Mouse (Mus musculus) MEL (cell line): ENCODE results near the gene Ubap2l. TPM values are rescaled to one million over a fixed set of nuclear protein-coding genes. Genes with fewer than 3 reads are reported as not detected.
A peak's percentile ranks its signal among the peaks of the same experiment; 100 is the strongest.

Experiments used
- DNase-seq: peaks from one replicate; pipeline ENCODE4 v3.0.0; 2011; ENCODE audit warnings: low read depth, low spot score
- H3K27ac ChIP-seq: 2 replicates; pipeline ENCODE4 v1.5.1; 2012; ENCODE audit warnings: low read depth, mild to moderate bottlenecking, control low read depth, low read length, moderate library complexity; ENCODE audit not compliant: control insufficient read depth
- H3K27me3 ChIP-seq, 2 experiments: fragments of 150-350 bp in 1 of 2; sonication (generic) in 1 of 2; 2 replicates each; pipeline ENCODE4 v1.6.1; 2012; ENCODE audit warnings: low read length in 2 of 2, mild to moderate bottlenecking in 2 of 2, improper control_type of control experiment in 1 of 2, moderate library complexity in 1 of 2; ENCODE audit not compliant: insufficient read depth in 2 of 2, control insufficient read depth in 1 of 2
- H3K36me3 ChIP-seq, 2 experiments: 2 replicates each; pipeline ENCODE4 v1.6.1; 2012 to 2014; ENCODE audit warnings: low read length in 2 of 2, improper control_type of control experiment in 1 of 2, inconsistent platforms in 1 of 2, mild to moderate bottlenecking in 1 of 2; ENCODE audit not compliant: insufficient read depth in 2 of 2, control insufficient read depth in 1 of 2
- H3K4me1 ChIP-seq, 2 experiments: fragments of 150-350 bp in 1 of 2; sonication (generic) in 1 of 2; 2 replicates each; pipeline ENCODE4 v1.6.1; 2012; ENCODE audit warnings: low read length in 2 of 2, improper control_type of control experiment in 1 of 2, mild to moderate bottlenecking in 1 of 2; ENCODE audit not compliant: insufficient read depth in 2 of 2, control insufficient read depth in 1 of 2
- H3K4me3 ChIP-seq, 2 experiments: fragments of 150-350 bp in 1 of 2; sonication (generic) in 1 of 2; 2 replicates each; pipeline ENCODE4 v1.5.1; 2012; ENCODE audit warnings: low read depth in 2 of 2, low read length in 2 of 2, mild to moderate bottlenecking in 2 of 2, moderate library complexity in 2 of 2, control low read depth in 1 of 2, improper control_type of control experiment in 1 of 2; ENCODE audit not compliant: control insufficient read depth in 1 of 2, insufficient read depth in 1 of 2
- H3K79me2 ChIP-seq: 2 replicates; pipeline ENCODE4 v1.6.1; 2012; ENCODE audit warnings: mild to moderate bottlenecking, low read length, moderate library complexity; ENCODE audit not compliant: control insufficient read depth, poor library complexity, insufficient read depth
- H3K9ac ChIP-seq: 2 replicates; pipeline ENCODE4 v1.6.1; 2012; ENCODE audit warnings: low read depth, mild to moderate bottlenecking, control low read depth, low read length, moderate library complexity; ENCODE audit not compliant: control insufficient read depth, poor library complexity, severe bottlenecking
- H3K9me3 ChIP-seq: fragments of 150-350 bp; sonication (generic); replicated peaks from 2 replicates; pipeline ENCODE4 v1.6.1; 2012; ENCODE audit warnings: mild to moderate bottlenecking, low read length, improper control_type of control experiment, moderate library complexity; ENCODE audit not compliant: insufficient read depth
- BHLHE40 ChIP-seq: IDR thresholded peaks from 2 replicates; pipeline ENCODE4 v1.6.1; 2012; ENCODE audit warnings: low read depth, mild to moderate bottlenecking, inconsistent platforms, low read length, improper control_type of control experiment, borderline replicate concordance
- CHD1 ChIP-seq: IDR thresholded peaks from 2 replicates; pipeline ENCODE4 v1.6.1; 2012; ENCODE audit warnings: low read depth, mild to moderate bottlenecking, inconsistent platforms, low read length, improper control_type of control experiment
- CTCF ChIP-seq, 3 experiments: IDR thresholded peaks in 2 of 3; conservative IDR thresholded peaks in 1 of 3; 2 replicates each; pipeline ENCODE4 v1.5.1; 2011 to 2012; ENCODE audit warnings: low read length in 3 of 3, low read depth in 2 of 3, mild to moderate bottlenecking in 2 of 3, improper control_type of control experiment in 1 of 3, inconsistent platforms in 1 of 3, mixed read lengths in 1 of 3, moderate library complexity in 1 of 3; ENCODE audit not compliant: control insufficient read depth in 1 of 3, insufficient read depth in 1 of 3, poor library complexity in 1 of 3, severe bottlenecking in 1 of 3
- E2F4 ChIP-seq: IDR thresholded peaks from 2 replicates; pipeline ENCODE4 v1.6.1; 2011; ENCODE audit warnings: low read depth, low read length, improper control_type of control experiment, borderline replicate concordance
- ELF1 ChIP-seq: IDR thresholded peaks from 2 replicates; pipeline ENCODE4 v1.6.1; 2014; ENCODE audit warnings: low read depth, mild to moderate bottlenecking, inconsistent platforms, low read length, improper control_type of control experiment, moderate library complexity
- EP300 ChIP-seq, 2 experiments: IDR thresholded peaks; 2 replicates each; pipeline ENCODE4 v1.6.1; 2011; ENCODE audit warnings: improper control_type of control experiment in 2 of 2, low read length in 2 of 2, low read depth in 1 of 2, mild to moderate bottlenecking in 1 of 2
- GABPA ChIP-seq: IDR thresholded peaks from 2 replicates; pipeline ENCODE4 v1.6.1; 2012; ENCODE audit warnings: low read depth, mild to moderate bottlenecking, inconsistent platforms, low read length, improper control_type of control experiment, moderate library complexity
- GATA1 ChIP-seq: IDR thresholded peaks from 2 replicates; pipeline ENCODE4 v1.6.1; 2011; ENCODE audit warnings: low read depth, low read length, improper control_type of control experiment
- HCFC1 ChIP-seq: IDR thresholded peaks from 2 replicates; pipeline ENCODE4 v1.6.1; 2012; ENCODE audit warnings: low read depth, mild to moderate bottlenecking, inconsistent platforms, low read length, improper control_type of control experiment, moderate library complexity
- JUND ChIP-seq: IDR thresholded peaks from 2 replicates; pipeline ENCODE4 v1.6.1; 2011; ENCODE audit warnings: low read depth, mild to moderate bottlenecking, improper control_type of control experiment, low read length
- KAT2A ChIP-seq: conservative IDR thresholded peaks from 2 replicates; pipeline ENCODE4 v1.6.1; 2012; ENCODE audit warnings: low read depth, low read length, improper control_type of control experiment, inconsistent platforms
- MAFK ChIP-seq: IDR thresholded peaks from 2 replicates; pipeline ENCODE4 v1.6.1; 2011; ENCODE audit warnings: low read depth, mild to moderate bottlenecking, low read length, improper control_type of control experiment, borderline replicate concordance
- MAX ChIP-seq: IDR thresholded peaks from 2 replicates; pipeline ENCODE4 v1.6.1; 2011; ENCODE audit warnings: low read length, improper control_type of control experiment
- MAZ ChIP-seq: IDR thresholded peaks from 2 replicates; pipeline ENCODE4 v1.6.1; 2012; ENCODE audit warnings: low read depth, mild to moderate bottlenecking, inconsistent platforms, low read length, improper control_type of control experiment
- MEF2A ChIP-seq: IDR thresholded peaks from 2 replicates; pipeline ENCODE4 v1.6.1; 2014; ENCODE audit warnings: low read depth, mild to moderate bottlenecking, inconsistent platforms, low read length, improper control_type of control experiment; ENCODE audit not compliant: poor library complexity, insufficient replicate concordance, severe bottlenecking; ENCODE audit errors: extremely low read depth
- MXI1 ChIP-seq: IDR thresholded peaks from 2 replicates; pipeline ENCODE4 v1.6.1; 2011; ENCODE audit warnings: mild to moderate bottlenecking, low read depth, low read length, improper control_type of control experiment
- MYB ChIP-seq: IDR thresholded peaks from 2 replicates; pipeline ENCODE4 v1.6.1; 2011; ENCODE audit warnings: mild to moderate bottlenecking, low read depth, low read length, improper control_type of control experiment
- MYC ChIP-seq: IDR thresholded peaks from 2 replicates; pipeline ENCODE4 v1.6.1; 2011; ENCODE audit warnings: low read depth, mild to moderate bottlenecking, low read length, improper control_type of control experiment, moderate library complexity
- NELFE ChIP-seq: IDR thresholded peaks from 2 replicates; pipeline ENCODE4 v1.6.1; 2011; ENCODE audit warnings: low read depth, low read length, improper control_type of control experiment
- NRF1 ChIP-seq: IDR thresholded peaks from 2 replicates; pipeline ENCODE4 v1.6.1; 2014; ENCODE audit warnings: low read depth, mild to moderate bottlenecking, inconsistent platforms, low read length, improper control_type of control experiment, moderate library complexity; ENCODE audit not compliant: poor library complexity, insufficient read depth, severe bottlenecking
- POLR2A ChIP-seq, 2 experiments: IDR thresholded peaks; 2 replicates each; pipeline ENCODE4 v1.6.1; 2011 to 2012; ENCODE audit warnings: low read length in 2 of 2, mild to moderate bottlenecking in 2 of 2, control low read depth in 1 of 2, improper control_type of control experiment in 1 of 2, low read depth in 1 of 2, moderate library complexity in 1 of 2; ENCODE audit not compliant: control insufficient read depth in 1 of 2, insufficient read depth in 1 of 2, poor library complexity in 1 of 2
- POLR2AphosphoS2 ChIP-seq: IDR thresholded peaks from 2 replicates; pipeline ENCODE4 v1.6.1; 2011; ENCODE audit warnings: low read length, improper control_type of control experiment
- POLR2AphosphoS5 ChIP-seq: IDR thresholded peaks from 2 replicates; pipeline ENCODE4 v1.6.1; 2012; ENCODE audit warnings: low read depth, borderline replicate concordance, mild to moderate bottlenecking, inconsistent platforms, low read length, moderate library complexity, mixed read lengths
- SIN3A ChIP-seq: IDR thresholded peaks from 2 replicates; pipeline ENCODE4 v1.6.1; 2012; ENCODE audit warnings: low read length, improper control_type of control experiment, inconsistent platforms
- TAL1 ChIP-seq: IDR thresholded peaks from 2 replicates; pipeline ENCODE4 v1.6.1; 2012; ENCODE audit warnings: mild to moderate bottlenecking, inconsistent platforms, low read length, moderate library complexity, mixed read lengths
- TBP ChIP-seq: IDR thresholded peaks from 2 replicates; pipeline ENCODE4 v1.8.0; 2011; ENCODE audit warnings: low read depth, low read length, improper control_type of control experiment
- UBTF ChIP-seq: IDR thresholded peaks from 2 replicates; pipeline ENCODE4 v1.6.1; 2012; ENCODE audit warnings: low read depth, mild to moderate bottlenecking, inconsistent platforms, low read length, improper control_type of control experiment, moderate library complexity, borderline replicate concordance; ENCODE audit not compliant: insufficient read depth
- USF2 ChIP-seq, 2 experiments: IDR thresholded peaks; 2 replicates each; pipeline ENCODE4 v1.6.1; 2011 to 2012; ENCODE audit warnings: improper control_type of control experiment in 2 of 2, low read length in 2 of 2, borderline replicate concordance in 1 of 2, inconsistent platforms in 1 of 2, low read depth in 1 of 2, mild to moderate bottlenecking in 1 of 2; ENCODE audit not compliant: insufficient read depth in 1 of 2
- ZMIZ1 ChIP-seq: IDR thresholded peaks from 2 replicates; pipeline ENCODE4 v1.6.1; 2012; ENCODE audit warnings: low read depth, mild to moderate bottlenecking, inconsistent platforms, low read length, improper control_type of control experiment, moderate library complexity
- ZNF384 ChIP-seq: IDR thresholded peaks from 2 replicates; pipeline ENCODE4 v1.6.1; 2012; ENCODE audit warnings: low read depth, mild to moderate bottlenecking, inconsistent platforms, low read length, improper control_type of control experiment
- polyA plus RNA-seq, 2 experiments: library from polyadenylated mRNA; stranded (reverse) in 1 of 2; unstranded in 1 of 2; fragments of >175 nt in 1 of 2; fragments of >200 nt in 1 of 2; gene quantifications; 2 replicates each; pipeline versions ENCODE4 v1.2.1 to v1.2.4; 2012; ENCODE audit warnings: low replicate concordance in 2 of 2, low read depth in 1 of 2; ENCODE audit not compliant: insufficient read length in 2 of 2, insufficient read depth in 1 of 2, missing spikeins in 1 of 2
- total RNA-seq: library from RNA; depleted of rRNA; stranded (reverse); fragments of 300-350 nt; gene quantifications from 2 replicates; pipeline ENCODE4 v1.2.3, GENCODE M21; 2012

The Ubap2l gene
- total and polyA plus RNA-seq, 3 experiments, result 107 to 442 (median 247) TPM

GRCm38 (mm10) chr3:89963221-89963763 lies 89.1 kb downstream of the Ubap2l start, which contains the start of gene Atp8b2:
Gene Atp8b2 (minus strand): TSS chr3:89963508.
- H3K79me2 ChIP-seq, result peaks cover 14% of the 10 kb centered on the region
- H3K9ac ChIP-seq, result peak within 1 kb of the TSS; percentile 83
- peaks cover 0 to 5% of the 10 kb centered on the region in 2 experiments; a peak in 2 of 4 replicates for H3K36me3 ChIP-seq
- H3K4me1 ChIP-seq, result peaks cover 0 to 21% of the 10 kb centered on the region in 2 experiments; a peak in 3 of 4 replicates
- DNase-seq, result peak; percentile 89
- TF ChIP-seq BHLHE40, result no peak
- no peak for TF ChIP-seq CTCF (IDR thresholded peaks at IDR 0.05 in 2 of 3, conservative IDR thresholded peaks at IDR 0.05 in 1 of 3; ENCODE audit: control insufficient read depth in 1 of 3, insufficient read depth in 1 of 3, low read depth in 2 of 3, low read length in 3 of 3, poor library complexity in 1 of 3, severe bottlenecking in 1 of 3)
- TF ChIP-seq POLR2A (IDR thresholded peaks at IDR 0.05; ENCODE audit: control insufficient read depth in 1 of 2, insufficient read depth in 1 of 2, low read depth in 1 of 2, low read length in 2 of 2, poor library complexity in 1 of 2), result peak; percentile 43 to 74; a peak in 3 of 4 replicates
- TF ChIP-seq POLR2AphosphoS5, result no peak
- TF ChIP-seq SIN3A, result peak; percentile 30
- TF ChIP-seq ZNF384, result no peak
- no peak for TF ChIP-seq MAFK
- TF ChIP-seq CHD1, result peak; percentile 19; the same call in 1 of the 2 replicates
- no peak; the same call in 1 of the 2 replicates for TF ChIP-seq TBP
- TF ChIP-seq USF2 (IDR thresholded peaks at IDR 0.05; ENCODE audit: borderline replicate concordance in 1 of 2, insufficient read depth in 1 of 2, low read depth in 1 of 2, low read length in 2 of 2), result no peak
- TF ChIP-seq NELFE, result peak; percentile 60
- no peak for TF ChIP-seq MYB
- no peak for TF ChIP-seq MEF2A
- no peak for TF ChIP-seq JUND
- TF ChIP-seq EP300 (IDR thresholded peaks at IDR 0.05; ENCODE audit: low read depth in 1 of 2, low read length in 2 of 2), result no peak
- peak; percentile 94; the same call in 1 of the 2 replicates for TF ChIP-seq MAZ
- TF ChIP-seq TAL1, result no peak
- TF ChIP-seq E2F4, result no peak; the same call in 1 of the 2 replicates
- TF ChIP-seq MXI1, result peak; percentile 36; the same call in 1 of the 2 replicates
- peak; percentile 20; the same call in 1 of the 2 replicates for TF ChIP-seq POLR2AphosphoS2
- no peak for TF ChIP-seq KAT2A
- 0 out of 2 replicates have a peak, but pooled peaks have one; percentile 83 for TF ChIP-seq UBTF
- 0 out of 2 replicates have a peak, but pooled peaks have one; percentile 4 for TF ChIP-seq NRF1
- TF ChIP-seq ZMIZ1, result 0 out of 2 replicates have a peak, but pooled peaks have one; percentile 26
- peak; percentile 55 for TF ChIP-seq HCFC1
- no peak for TF ChIP-seq MAX
- TF ChIP-seq GATA1, result no peak
- no peak for TF ChIP-seq GABPA
- TF ChIP-seq MYC, result 0 out of 2 replicates have a peak, but pooled peaks have one; percentile 13
- TF ChIP-seq ELF1, result peak; percentile 58; the same call in 1 of the 2 replicates
- H3K4me3 ChIP-seq, result peak within 1 kb of the TSS; percentile 73 to 80
- H3K27ac ChIP-seq, result peak within 1 kb of the TSS; percentile 45
- H3K27me3 ChIP-seq, result no peaks in the 10 kb centered on the region
- no peaks in the 10 kb centered on the region for H3K9me3 ChIP-seq
